Mouse (Mus musculus) cerebellum, adult 18-20 months (tissue): ENCODE measurements at regions not wholly inside any gene's neighbourhood (a gene's known extent, or its start where the extent isn't known, plus 50 kb on each side); places are given as distances from the start of the nearest gene placed in this dataset.
A peak's percentile ranks its signal among the peaks of the same experiment; 100 is the strongest.

Experiments used
- DNase-seq, 2 experiments: peaks; one replicate each; pipeline ENCODE4 v3.0.0; 2021

DNA sequence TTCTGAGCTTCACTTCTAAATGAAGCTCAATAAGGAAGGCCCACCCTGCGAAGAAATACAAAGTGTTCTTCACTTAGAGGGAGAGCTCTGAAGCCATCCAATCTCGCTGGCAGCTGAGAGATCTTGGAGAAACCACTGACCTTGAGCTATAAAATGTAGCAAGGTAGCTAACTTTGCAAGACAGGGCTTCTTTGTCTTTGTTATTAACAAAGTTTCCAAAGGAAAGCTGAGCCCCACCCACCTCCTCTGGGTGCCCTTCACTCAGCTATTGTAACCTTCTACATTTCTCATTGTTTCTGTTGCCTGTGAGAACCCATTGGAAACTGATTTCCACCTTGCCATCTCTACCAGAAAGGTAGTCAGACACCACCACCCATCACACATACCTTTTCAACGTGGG is 57.2 kb upstream of the Usp9x start:
- DNase-seq, result no peak

DNA sequence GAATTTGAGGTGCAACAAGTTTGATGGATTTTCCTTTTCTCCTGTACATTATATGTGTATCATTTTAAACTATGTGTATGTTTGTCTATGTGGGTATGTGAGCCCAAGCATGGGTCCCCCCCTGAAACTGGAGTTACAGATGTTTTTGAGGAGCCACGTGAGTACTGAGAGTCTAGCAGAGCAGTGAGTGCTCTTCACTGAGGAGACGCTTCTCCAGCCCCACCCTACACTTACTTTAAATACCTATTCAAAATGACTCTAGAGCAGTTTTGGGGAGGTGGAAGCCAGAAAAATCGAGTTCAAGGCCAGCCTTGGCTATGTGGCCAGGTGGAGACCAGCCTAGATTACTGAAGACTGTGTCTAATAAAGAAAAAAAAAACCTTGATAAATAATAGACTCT is 58.2 kb upstream of the Usp9x start:
- no peak for DNase-seq

DNA sequence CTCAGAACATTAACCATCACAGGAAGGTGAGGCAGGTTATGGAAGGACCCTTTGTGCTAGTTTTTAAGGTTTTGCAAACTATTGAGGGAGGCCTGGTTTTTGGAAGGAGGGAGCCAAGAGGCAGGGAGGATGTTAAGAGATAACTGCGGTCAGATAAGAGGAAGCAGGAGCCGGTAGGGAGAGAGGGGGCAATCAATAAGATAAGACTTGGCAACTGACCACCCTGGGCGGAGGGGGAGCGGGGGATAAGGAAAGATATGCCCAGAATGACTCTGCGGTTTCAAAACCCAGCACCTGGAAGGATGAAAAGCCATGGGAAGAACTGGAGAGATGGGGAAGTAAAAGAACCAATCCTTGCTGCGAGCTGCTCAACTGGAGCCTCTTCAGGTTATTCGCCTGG is 80.5 kb upstream of the Usp9x start:
- DNase-seq, result no peak

DNA sequence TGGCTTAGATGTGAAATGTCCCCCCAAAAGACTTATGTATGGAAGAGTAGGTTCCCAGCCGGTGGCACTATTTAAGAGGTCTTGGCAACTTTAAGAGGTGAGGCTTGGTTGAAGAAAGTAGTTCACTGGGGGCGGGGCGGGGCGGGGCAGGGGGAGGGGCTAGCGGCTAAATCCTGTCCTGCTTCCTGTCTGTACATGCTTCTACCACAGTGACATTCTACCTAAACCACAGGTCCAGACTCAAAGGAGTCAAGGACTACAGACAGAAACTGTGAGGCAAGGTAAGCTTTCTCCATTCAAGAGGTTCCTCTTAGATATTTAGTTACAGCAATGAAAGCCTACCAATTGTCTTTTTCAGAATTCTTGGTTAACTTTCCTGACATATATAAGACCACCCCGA is 93.6 kb upstream of the Usp9x start:
- no peak for DNase-seq

DNA sequence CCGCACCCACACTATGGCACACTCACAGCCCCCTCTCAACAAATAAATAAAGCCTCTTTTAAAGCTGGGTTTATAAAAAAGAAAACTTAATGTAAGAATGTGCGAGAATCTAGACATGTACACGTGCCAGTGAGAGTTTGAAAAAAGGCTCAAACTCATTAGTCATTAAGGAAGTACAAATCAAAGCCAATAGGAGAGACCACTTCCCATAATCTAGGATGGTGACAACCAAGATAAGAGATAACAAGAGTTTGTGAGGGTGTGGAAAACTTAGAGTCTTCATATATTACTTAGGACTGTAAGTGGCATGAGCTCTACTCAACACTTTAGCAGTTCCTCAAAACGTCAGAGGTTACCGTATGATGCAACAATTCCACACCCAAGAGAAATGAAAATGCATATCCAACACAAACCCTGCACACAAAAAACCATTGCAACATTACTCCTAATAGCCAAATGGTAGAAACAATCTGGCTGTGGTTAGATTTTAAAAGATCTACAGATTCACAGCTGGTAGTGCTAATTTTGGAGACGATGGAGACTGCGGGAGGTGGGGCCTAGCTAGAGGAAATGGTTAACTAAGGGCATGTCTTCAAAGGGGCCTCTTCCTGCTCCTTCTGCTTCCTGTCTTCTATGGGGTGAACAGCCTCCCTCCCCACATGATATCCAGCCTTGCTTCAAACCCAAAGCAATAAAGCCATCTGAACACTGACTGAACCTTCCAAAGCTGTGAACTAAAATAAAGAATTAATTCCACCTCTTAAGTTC is 102.1 kb upstream of the Usp9x start:
- no peak for DNase-seq

DNA sequence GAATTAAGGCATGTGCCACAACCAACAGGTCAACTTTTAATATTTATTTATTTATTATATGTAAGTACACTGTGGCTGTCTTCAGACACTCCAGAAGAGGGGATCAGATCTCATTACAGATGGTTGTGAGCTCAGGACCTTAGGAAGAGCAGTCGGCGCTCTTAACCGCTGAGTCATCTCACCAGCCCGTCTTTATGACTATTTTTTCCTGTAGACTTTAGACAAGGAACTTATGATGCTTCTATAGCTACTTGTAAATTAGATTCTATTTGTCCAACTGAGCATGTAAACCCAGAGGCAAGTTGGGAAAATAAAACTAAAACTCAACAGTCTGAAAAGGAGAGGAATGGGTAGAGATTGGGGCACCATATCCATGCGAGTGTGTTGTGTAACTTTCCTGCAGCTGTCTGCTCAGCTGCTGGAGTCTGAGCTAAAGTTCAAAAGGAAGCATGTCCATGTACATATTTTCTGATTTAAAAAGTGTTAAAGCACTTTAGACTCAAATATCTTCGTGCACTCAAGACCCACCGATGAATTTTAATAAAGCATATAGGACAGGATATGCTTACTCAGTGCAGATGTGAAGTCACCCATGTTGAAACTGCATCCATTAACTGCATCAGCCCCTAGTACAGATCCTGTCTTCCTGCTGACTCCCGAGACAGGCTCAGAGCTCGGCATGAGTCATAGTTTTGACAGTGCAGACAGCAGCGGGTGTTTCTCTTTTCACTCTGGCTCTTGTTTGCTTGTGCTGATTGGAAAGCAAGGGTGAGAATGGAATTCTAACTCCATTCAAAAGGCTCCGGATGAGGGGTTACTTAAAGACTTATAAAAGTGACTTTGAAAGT is 111.6 kb upstream of the Usp9x start:
- no peak for DNase-seq

DNA sequence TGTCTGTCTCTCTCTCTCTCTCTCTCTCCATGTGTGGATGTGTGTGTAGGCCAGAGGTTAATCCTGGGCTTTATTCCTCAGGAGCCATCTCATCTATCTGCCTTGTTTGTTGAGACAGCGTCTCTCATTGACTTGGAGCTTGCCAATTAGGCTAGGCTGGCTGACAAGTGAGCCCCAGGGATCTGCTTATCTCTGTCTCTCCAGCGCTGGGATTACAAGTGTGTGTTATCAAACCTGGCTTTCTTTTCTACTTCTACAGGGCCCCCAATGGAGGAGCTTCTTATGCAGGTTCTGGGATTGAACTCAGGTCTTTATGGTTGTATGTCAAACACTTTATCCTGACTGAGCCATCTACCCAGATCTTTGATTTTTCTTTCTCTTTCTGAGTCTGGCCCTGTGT is 112.4 kb upstream of the Usp9x start:
- no peak for DNase-seq

DNA sequence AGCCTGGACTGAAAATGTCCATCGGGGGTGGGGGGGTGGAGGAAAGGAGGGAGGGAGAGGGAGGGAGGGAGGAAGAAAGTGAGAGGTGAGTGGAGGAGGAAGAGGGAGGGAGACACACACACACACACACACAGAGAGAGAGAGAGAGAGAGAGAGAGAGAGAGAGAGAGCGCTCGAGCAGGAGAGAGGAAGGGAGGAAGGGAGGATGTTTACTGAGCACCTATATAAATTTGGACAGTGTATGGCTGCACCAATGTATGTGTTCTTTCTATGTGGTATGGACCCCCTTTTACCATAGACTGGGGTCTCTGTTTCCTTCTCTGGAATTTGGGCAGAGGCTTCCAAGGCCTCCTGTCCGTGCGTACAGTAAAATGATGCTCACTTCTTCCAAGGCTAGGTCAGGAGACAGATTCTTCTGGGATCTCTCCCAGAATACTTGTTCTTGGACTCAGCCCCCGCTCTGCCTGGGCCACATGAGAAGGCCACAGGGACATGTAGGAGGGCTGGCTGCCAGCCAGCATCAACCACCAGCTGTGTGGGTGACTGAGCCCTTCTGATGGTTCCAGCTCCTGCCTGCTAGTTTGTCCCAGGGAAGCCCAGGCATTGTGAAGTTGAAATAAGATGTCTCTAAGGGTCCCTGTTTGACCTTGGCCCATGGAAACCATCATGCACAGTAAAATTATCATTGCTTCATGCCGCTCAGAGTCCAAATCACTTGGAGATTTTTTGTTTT is 120.2 kb upstream of the Usp9x start:
- no peak for DNase-seq

DNA sequence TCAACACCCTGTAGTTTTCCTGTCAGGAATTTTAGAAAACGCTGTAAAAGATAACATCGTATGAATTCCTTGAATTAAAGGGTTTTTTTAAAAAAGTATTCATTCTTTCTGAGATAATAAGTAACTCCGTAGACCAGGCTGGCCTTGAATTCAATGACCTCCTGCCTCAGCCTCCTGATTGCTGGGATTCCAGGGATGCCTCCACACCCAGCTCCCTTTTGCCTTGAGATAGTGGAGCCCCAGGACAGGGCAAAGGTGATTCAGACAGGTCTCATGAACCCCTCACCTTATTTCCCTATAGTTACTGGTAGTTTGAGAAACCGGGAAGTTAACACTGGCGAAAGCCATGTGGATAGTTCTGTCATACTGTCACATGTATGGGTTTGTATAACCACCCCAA is 128.8 kb upstream of the Usp9x start:
- no peak for DNase-seq

DNA sequence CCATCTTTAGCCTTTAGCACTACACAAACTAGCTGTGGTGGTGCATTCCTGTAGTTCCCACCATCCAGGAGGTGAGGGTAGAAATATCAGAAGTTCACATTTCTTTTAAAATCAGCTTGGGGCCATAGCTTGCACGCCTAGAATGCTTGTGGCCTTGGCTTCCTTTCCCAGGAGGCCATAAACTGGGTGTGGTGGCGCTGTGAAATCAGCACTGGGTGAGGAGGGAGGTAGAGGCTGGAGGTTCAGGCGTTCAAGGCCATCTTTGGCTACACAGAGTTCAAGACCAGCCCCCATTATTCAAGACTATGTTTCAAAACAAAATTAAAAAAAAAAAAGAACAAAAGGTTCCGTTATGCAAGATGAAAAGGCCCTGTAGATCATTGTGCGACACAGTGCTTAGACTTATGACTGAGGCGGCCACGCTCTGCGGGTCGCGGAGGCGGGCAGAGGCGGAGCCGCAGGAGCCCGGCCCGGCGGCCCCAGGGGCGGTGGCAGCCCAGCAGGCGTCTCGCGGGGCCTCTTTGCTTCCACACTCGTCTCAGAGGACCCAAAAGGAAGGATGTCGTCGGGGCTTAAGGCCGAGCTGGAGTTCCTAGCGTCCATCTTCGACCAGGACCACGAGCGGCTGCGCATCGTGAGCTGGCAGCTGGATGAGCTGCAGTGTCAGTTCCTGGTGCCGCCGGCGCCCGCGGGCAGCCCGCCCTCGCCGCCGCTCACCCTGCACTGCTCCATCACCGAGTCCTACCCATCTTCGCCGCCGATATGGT is 134.7 kb upstream of the Usp9x start:
- DNase-seq, result peak; percentile 26 to 44

DNA sequence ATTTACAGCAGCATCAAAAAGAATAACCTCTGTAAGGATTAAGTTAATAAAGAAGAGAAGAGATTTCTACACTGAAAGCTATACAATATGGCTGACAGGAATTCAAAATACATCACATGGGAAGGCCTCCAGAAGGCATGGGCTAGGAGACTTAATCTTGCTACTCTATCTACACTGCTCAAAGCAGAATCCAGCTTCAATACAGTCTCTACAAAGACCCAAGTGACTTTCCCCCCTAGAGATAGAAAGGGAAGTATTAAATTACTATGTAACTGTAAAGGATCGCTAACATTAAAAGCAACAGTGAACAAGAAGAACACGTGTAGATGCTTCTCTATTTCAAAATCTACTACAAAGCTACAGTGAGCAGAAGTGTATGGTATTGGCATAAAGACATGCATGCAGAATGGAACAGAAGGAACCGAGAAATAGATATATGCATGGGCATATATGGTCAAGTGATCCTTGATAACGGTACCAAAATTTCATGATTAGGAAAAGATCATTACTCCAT is 137.9 kb upstream of the Usp9x start:
- DNase-seq, result no peak

DNA sequence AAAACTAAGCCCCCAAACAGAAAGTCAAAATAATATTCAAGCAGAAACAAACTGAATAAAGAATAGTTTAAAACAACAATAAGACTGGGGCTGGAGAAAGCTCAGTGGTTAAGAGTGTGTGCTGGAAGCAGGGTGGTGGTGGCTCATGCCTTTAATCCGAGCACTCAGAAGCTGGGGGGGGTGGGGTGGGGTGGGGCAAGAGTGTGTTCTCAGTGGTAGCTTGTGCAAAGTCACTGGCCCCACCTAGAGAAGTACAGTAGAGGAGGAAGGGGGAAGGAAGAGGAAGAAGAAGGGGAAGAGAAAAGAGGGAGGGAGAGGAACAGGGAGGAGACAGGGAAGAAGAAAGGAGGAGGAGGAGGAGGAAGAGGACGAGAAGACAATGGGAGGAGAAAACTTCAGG is 141.1 kb upstream of the Usp9x start:
- DNase-seq, result no peak

DNA sequence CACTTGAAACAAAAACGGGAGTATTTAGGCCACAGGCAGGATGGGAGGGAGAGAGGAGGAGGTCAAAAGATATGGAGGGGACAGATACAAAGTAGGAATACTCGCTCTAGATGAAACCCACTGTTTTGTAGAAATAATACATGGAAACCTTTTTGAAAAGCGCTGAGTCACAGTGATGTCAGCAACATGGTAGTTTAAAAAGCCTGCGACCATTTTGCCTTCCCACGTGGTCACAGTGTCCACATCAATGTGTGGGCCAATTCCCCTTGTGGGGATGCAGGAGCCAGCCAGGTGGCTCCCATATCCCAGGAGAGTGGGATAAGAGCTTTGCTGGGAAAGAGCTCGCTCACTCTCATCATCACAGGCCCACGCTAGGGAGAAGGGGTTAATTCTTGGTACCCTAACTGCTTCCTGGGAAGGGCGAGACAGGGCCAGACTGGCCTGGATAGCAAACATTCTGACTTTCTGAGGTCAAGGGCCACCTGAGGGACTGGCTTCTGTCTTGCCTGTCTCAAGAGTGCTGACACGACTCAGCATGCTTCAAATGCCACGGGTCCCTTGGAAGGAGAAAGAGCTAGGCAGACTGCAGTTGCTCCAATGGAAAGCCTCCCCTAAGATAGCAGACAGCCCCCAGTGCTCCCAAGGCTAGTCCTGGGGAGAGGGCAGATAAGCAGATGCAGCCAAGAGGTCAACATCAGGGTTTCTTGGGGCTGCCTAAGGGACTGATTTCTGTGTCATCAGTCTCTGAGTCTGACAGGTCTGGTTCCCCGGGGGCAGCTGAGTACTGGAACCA is 143.3 kb upstream of the Usp9x start:
- DNase-seq, result no peak

DNA sequence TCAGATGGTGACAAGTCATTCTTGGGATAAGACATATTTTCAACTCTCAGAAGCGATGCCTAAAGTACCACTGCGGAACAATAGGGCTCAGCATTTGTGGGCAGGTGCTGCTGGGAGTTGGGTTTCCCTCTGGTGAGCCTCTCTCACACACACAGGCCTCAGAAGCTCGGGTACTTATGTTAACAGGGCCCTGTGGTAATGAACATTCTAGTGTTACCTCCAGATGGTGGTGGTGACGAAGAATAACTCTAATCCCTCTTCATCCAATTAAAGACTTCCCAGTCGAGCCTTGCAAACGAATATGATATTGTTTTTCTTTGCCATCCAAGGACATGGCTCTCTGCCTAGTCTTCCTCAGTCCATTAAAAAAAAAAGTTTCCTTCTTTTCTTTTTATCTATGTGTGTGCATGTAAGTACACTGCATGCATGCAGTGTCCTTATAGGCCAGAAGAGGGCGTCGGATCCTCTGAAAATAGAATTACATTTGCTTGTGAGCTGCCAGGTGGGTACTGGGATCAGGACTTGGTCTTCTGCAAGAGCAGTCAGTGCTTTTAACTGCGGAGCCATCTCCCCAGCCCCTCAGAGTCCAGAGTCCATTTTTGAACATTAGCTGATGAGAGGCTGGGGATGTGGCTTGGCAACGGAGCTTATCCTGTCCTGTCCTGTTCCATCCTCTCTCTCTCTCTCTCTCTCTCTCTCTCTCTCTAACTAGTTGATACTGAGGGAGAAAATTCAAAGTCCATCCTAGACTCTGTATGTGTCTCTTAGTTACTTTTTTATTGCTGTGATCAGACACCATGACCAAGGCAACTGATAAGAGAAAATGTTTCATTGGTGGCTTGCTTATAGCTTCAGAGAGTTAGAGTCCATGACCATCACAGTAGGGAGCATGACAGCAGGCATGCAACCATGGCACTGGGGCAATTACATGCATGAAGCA is 146.3 kb upstream of the Usp9x start:
- DNase-seq, result no peak

DNA sequence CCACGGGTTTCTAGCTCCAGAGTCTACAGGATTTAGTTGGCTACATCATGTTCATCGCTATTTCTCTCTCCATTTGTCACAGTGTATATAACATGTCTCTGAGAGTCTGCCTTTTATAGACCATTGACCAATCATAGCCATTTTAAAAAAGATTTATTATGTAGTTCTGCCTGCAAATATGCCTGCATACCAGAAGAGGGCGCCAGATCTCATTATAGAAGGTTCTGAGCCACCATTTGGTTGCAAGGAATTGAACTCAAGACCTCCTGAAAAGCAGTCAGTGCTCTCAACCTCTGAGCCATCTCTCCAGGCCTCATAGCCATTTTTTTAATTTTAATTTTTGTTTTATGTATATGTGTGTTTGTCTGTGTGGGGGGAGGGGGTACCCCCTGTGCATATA is 151.7 kb upstream of the Usp9x start:
- no peak for DNase-seq

DNA sequence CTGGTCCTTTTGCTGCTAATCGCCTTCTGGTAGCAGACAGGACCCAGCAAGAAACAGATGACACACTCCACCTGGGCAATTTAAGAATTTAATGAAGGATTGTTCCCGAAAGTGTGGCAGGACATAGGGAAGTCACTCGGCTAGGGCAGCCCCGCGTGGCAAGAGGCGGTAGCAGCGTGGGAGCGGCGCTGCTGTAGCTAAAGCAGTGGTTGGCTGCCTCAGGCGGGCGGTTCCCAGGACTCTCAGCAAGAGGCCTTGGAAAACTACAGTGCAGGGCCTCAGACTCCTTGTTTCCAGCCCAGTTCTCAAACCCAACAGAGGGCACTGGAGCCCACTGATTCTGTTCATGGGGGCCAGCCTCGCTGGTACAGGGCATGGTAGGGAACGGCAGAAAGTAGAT is 154.2 kb upstream of the Usp9x start:
- peak; percentile 10 to 11 for DNase-seq

DNA sequence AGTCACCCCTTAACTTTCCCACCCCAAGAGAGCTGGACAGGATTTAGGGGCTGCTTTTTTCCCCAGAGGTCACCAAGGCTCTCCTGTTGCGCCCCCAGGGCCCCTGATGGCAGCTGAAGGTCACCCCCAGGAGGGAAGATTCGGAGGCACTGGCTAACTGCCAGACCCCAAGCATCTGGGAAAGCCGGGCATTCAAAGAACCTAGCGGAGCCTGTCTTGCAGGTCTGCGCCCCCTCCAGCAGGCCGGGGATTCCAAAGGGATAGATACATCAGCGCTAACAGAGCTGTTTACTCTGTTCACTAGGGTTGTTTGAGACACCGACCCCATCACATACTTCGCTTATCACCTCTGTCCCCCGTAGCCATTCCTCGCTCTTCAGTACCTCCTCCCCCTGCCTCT is 154.6 kb upstream of the Usp9x start:
- DNase-seq, result peak in 1 of 2 experiments; percentile 6

DNA sequence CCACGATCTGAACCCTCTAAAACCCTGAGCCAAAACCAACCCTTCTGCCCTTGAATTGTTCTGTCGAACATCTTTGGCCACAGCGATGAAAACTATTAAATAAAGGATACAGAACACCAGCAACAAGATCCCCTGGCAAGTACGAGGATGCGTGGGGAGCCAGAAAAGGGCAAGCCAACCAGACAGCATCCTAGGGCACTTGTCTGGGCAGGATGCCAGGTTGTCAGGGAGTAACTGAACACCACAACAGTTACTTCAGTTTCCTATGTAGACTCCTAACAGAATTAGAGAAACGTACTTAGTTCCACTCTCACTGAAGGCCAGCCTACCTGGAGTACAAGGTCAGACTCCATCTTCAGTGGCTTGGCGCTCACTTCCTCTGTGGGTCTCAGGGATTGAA is 138.4 kb upstream of the Med14 start:
- no peak for DNase-seq

DNA sequence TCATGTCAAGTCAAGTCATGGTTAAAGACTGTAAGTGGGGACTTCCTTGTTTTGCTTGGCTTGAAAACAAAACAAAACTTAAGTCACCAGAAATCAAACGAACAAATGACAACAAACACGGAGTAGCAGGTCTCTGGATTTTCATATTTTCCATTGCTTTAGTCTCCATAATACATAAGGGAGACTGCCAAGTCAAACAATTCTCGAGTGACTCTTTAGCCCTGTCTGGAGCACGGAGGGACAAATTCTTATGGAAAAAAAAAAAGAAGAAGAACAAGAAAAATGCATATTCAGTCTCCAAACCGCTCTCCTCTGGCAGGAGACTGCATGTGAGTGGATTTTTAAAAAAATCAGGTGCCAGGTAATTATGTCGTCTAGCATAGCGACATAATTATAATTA is 129.6 kb upstream of the Med14 start:
- DNase-seq, result no peak

DNA sequence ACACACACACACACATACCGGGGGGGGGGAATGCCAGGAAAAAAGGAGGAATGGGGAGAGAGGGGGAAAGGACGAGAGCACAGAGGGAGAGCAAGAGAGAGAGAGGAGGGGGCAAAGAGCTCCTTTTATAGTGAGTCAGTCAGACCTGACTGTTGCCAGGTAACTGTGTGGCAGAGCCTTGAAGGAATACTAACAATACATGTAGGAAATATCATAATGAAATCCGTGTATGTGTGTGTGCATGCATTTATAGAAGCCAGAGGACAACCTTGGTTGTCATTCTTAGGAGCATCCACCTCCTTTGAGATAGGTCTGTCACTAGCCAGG is 127.6 kb upstream of the Med14 start:
- no peak for DNase-seq
